14 mouse cellular contexts compared by ENCODE assay signal in the genomic region with DNA sequence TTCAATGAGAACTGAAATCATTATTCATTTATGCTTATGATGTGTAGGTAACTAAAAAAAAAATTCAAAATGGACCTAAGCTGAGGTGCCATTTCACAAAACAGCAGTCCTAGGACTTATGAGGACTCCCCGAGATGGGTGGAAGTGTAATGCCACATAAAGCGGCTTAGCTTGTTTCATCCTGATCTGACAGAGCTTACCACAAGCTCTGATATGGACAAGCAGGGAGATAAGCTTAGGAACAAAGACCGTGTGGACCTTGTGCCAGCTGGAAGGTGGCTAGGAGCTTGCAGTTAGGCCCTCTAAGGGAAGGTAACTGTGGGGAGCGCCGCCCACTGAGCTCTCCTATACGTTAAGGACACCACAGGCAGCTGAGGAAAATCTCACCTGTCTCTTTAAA.
DNase-seq lines count a peak whose midpoint lies in the region.
"Had no signal": no experiment of that assay in that cellular context is flagged by ENCODE, and none has a peak within 500 bp of the region (broad histone marks: within the 10 kb centered on the region; RNA-seq: fewer than 3 reads in every experiment).

No protein-coding gene starts in this region.

- peak; percentile 63 for DNase-seq in retina, adult 2 months (ENCODE audit: low read depth, low spot score)
- no peak for DNase-seq in retina, embryonic 14.5 days (ENCODE audit: low spot score)
- peak; percentile 80 for DNase-seq in retina, postnatal 1 day
- no peak for DNase-seq in spleen, postnatal 4 days (ENCODE audit: low spot score in 2 of 2)
- DNase-seq in lung, adult 18-20 months, result no peak
- DNase-seq: adrenal gland, adult 8-10 months; adrenal gland, postnatal 14 days; adrenal gland, postnatal 36 days; cerebellum, adult 11-12 months; cerebellum, adult 2 months; cerebellum, adult 9-10 months; cerebellum, postnatal 10 days; cerebellum, postnatal 25 days; forebrain, postnatal 0 days had no signal

Comparison
In these comparisons a context has a peak if more than half of its experiments do, and no peak if none do; other contexts are left out.
1. DNase-seq: peak in retina, adult 2 months (single experiment) and retina, postnatal 1 day (single experiment); none in retina, embryonic 14.5 days (single experiment), spleen, postnatal 4 days (0 of 2) and lung, adult 18-20 months (0 of 2).